Mouse (Mus musculus) embryonic facial prominence, embryonic 13.5 days (tissue): ENCODE results near the gene Slc12a5. TPM values are rescaled to one million over a fixed set of nuclear protein-coding genes. Genes with fewer than 3 reads are reported as not detected.

ENCODE experiments used
- ATAC-seq: fragments of 200-750 bp; cut with Nextera tagmentation; 2 replicates; pipeline ENCODE4 v1.8.0; 2017; ENCODE audit warnings: low read depth; ENCODE audit not compliant: insufficient number of reproducible peaks, insufficient read depth, low FRiP score, low TSS enrichment
- H3K27ac ChIP-seq: fragments of 300-500 bp; sonication (generic); 2 replicates; pipeline ENCODE4 v1.5.1; 2015; ENCODE audit warnings: moderate library complexity, mild to moderate bottlenecking, inconsistent platforms
- H3K27me3 ChIP-seq: fragments of 300-500 bp; sonication (generic); 2 replicates; pipeline ENCODE4 v1.6.1; 2015; ENCODE audit warnings: mild to moderate bottlenecking, inconsistent platforms
- H3K36me3 ChIP-seq: fragments of 300-500 bp; sonication (generic); 2 replicates; pipeline ENCODE4 v1.6.1; 2015; ENCODE audit warnings: mild to moderate bottlenecking, inconsistent platforms
- H3K4me1 ChIP-seq: fragments of 300-500 bp; sonication (generic); 2 replicates; pipeline ENCODE4 v1.6.1; 2015; ENCODE audit warnings: inconsistent platforms
- H3K4me2 ChIP-seq: fragments of 300-500 bp; sonication (generic); 2 replicates; pipeline ENCODE4 v1.6.1; 2015; ENCODE audit warnings: moderate library complexity, mild to moderate bottlenecking, inconsistent platforms
- H3K4me3 ChIP-seq: fragments of 300-500 bp; sonication (generic); 2 replicates; pipeline ENCODE4 v1.5.1; 2015; ENCODE audit warnings: mild to moderate bottlenecking, inconsistent platforms
- H3K9ac ChIP-seq: fragments of 300-500 bp; sonication (generic); 2 replicates; pipeline ENCODE4 v1.6.1; 2015; ENCODE audit warnings: mild to moderate bottlenecking, inconsistent platforms
- H3K9me3 ChIP-seq: fragments of 300-500 bp; sonication (generic); 2 replicates; pipeline ENCODE4 v1.6.1; 2016; ENCODE audit warnings: inconsistent platforms
- WGBS: fragments of 180-500 bp; shearing (Covaris S2); methylation state at CpG from one replicate; pipeline ENCODE4 v1.1.7; 2015; ENCODE audit warnings: mixed read lengths; 5-methylcytosine and 5-hydroxymethylcytosine counted together
- polyA plus RNA-seq: library from polyadenylated mRNA; unstranded; fragments of >200 nt; fragmentation: Nextera tagmentation; extraction: Ambion mirVana; gene quantifications from 2 replicates; pipeline ENCODE4 v1.2.1, GENCODE M21; 2015

The Slc12a5 gene
- polyA plus RNA-seq, 1 experiment from 2014 or later: 2.9 TPM

- Histone ChIP-seq H3K4me2 (no peak overlapping the region), H3K4me1 (no peaks in the 10 kb centered on the region), H3K9ac (no peak overlapping the region), H3K36me3 (peaks cover 100% of the 10 kb centered on the region), H3K27me3 (no peaks in the 10 kb centered on the region), H3K9me3 (no peaks in the 10 kb centered on the region), H3K4me3 (no peak overlapping the region), H3K27ac (no peak overlapping the region)
- 91% methylated on average over 4 of the region's 4 CpGs for WGBS
- no peak for ATAC-seq
Observed at GRCm38 (mm10) chr2:165006813-165007212, 46.2 kb downstream of the Slc12a5 start.

DNA sequence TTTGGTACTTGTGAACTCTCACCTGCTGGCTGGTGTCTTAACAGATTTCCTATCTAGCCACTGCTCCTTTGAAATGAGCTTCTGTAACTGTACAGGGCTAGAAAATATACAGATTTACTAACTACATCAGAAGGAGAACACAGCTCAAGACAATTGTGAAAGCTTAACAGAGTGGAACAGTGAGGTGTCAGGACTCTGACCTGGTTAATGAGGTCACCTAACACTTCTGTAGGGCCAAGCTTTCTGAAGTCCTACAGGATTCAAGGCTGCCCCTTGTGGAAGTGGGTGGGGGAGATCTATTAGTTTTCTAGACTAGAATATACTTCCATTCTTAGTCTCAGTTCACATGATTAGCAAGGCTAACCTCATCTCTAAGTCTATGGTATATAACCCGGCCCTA lies 47.4 kb downstream of the Slc12a5 start:
- no peak overlapping the region for H3K4me2 ChIP-seq
- H3K4me3 ChIP-seq: no peak overlapping the region
- ATAC-seq: no peak
- H3K36me3 ChIP-seq: peaks cover 100% of the 10 kb centered on the region
- H3K9ac ChIP-seq: no peak overlapping the region
- H3K27ac ChIP-seq: no peak overlapping the region
- no peaks in the 10 kb centered on the region for H3K27me3 ChIP-seq
- 97% methylated on average over 1 of the region's 1 CpGs for WGBS
- no peaks in the 10 kb centered on the region for H3K4me1 ChIP-seq
- H3K9me3 ChIP-seq: no peaks in the 10 kb centered on the region

- Histone ChIP-seq H3K9ac (no peak overlapping the region), H3K4me1 (no peaks in the 10 kb centered on the region), H3K27me3 (no peaks in the 10 kb centered on the region), H3K27ac (no peak overlapping the region), H3K4me3 (no peak overlapping the region), H3K4me2 (no peak overlapping the region), H3K36me3 (peaks cover 93% of the 10 kb centered on the region), H3K9me3 (no peaks in the 10 kb centered on the region)
- WGBS: 95% methylated on average over 14 of the region's 14 CpGs
- ATAC-seq: no peak
Observed at GRCm38 (mm10) chr2:165009161-165009560, 48.6 kb downstream of the Slc12a5 start.

GRCm38 (mm10) chr2:165009581-165009980 lies 49.0 kb downstream of the Slc12a5 start:
- peaks cover 92% of the 10 kb centered on the region for H3K36me3 ChIP-seq

GRCm38 (mm10) chr2:165010351-165010750 lies 49.7 kb downstream of the Slc12a5 start:
- no peak for ATAC-seq
- Histone ChIP-seq H3K9ac (no peak overlapping the region), H3K27ac (no peak overlapping the region), H3K9me3 (no peaks in the 10 kb centered on the region), H3K27me3 (no peaks in the 10 kb centered on the region), H3K36me3 (peaks cover 84% of the 10 kb centered on the region), H3K4me1 (no peaks in the 10 kb centered on the region), H3K4me2 (no peak overlapping the region), H3K4me3 (no peak overlapping the region)
- WGBS: 80% methylated on average over 10 of the region's 10 CpGs

More at GRCm38 (mm10) chr2:165009581-165009980, 49.0 kb downstream of the Slc12a5 start:
- H3K27me3 ChIP-seq: no peaks in the 10 kb centered on the region
- no peak overlapping the region for H3K9ac ChIP-seq
- H3K9me3 ChIP-seq: no peaks in the 10 kb centered on the region
- no peak for ATAC-seq
- no peak overlapping the region for H3K4me2 ChIP-seq
- 88% methylated on average over 2 of the region's 2 CpGs for WGBS
- H3K27ac ChIP-seq: no peak overlapping the region
- no peaks in the 10 kb centered on the region for H3K4me1 ChIP-seq
- no peak overlapping the region for H3K4me3 ChIP-seq

- Histone ChIP-seq H3K4me2 (no peak overlapping the region), H3K27ac (no peak overlapping the region), H3K9ac (no peak overlapping the region), H3K4me1 (peaks cover 15% of the 10 kb centered on the region), H3K36me3 (peaks cover 57% of the 10 kb centered on the region), H3K4me3 (no peak overlapping the region), H3K27me3 (no peaks in the 10 kb centered on the region), H3K9me3 (no peaks in the 10 kb centered on the region)
- ATAC-seq: no peak
- 93% methylated on average over 5 of the region's 5 CpGs for WGBS
Observed at GRCm38 (mm10) chr2:165014935-165015334, 54.3 kb downstream of the Slc12a5 start.

DNA sequence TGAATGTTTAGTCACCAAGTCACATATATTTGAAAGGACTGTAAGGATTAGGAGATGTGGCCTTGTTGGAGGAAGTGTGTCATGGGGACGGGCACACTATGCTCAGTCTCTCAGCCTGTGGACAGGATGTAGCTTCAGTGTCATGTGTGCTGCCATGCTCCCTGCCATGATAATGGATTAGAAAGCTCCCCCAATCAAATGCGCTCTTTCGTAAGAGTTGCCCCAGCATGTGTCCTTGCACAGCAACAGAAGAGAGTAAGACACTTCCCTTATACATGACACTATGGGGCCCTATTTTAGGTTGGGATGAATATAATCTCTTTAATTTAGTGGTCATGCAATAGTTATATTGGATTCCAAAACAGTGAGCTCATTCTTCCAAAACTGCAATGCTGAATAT lies 59.9 kb downstream of the Slc12a5 start:
- Histone ChIP-seq H3K27me3 (no peaks in the 10 kb centered on the region), H3K9ac (no peak overlapping the region), H3K4me3 (no peak overlapping the region), H3K4me2 (no peak overlapping the region), H3K27ac (no peak overlapping the region), H3K9me3 (no peaks in the 10 kb centered on the region), H3K36me3 (peaks cover 38% of the 10 kb centered on the region), H3K4me1 (peaks cover 15% of the 10 kb centered on the region)
- no peak for ATAC-seq
- WGBS: 92% methylated on average over 3 of the region's 3 CpGs

- Histone ChIP-seq H3K9ac (no peak overlapping the region), H3K27ac (no peak overlapping the region), H3K4me2 (no peak overlapping the region), H3K4me1 (peaks cover 12% of the 10 kb centered on the region), H3K4me3 (no peak overlapping the region), H3K9me3 (no peaks in the 10 kb centered on the region), H3K27me3 (no peaks in the 10 kb centered on the region), H3K36me3 (peaks cover 11% of the 10 kb centered on the region)
- WGBS: 69% methylated on average over 1 of the region's 1 CpGs
- ATAC-seq: no peak
Observed at GRCm38 (mm10) chr2:165027163-165027562, 66.6 kb downstream of the Slc12a5 start.

- no peak for ATAC-seq
- peak overlapping the region; percentile 86 for H3K4me2 ChIP-seq
- WGBS: 48% methylated on average over 3 of the region's 3 CpGs
Observed at GRCm38 (mm10) chr2:165032533-165032932, 71.9 kb downstream of the Slc12a5 start.

GRCm38 (mm10) chr2:165033306-165033705 lies 72.7 kb downstream of the Slc12a5 start:
- Histone ChIP-seq H3K36me3 (0 out of 2 replicates have a peak, but pooled peaks cover 3% of the 10 kb centered on the region), H3K9me3 (no peaks in the 10 kb centered on the region), H3K4me2 (peak overlapping the region; percentile 86), H3K27ac (no peak overlapping the region), H3K9ac (peak overlapping the region; percentile 98), H3K4me3 (peak overlapping the region; percentile 97), H3K4me1 (peaks cover 33% of the 10 kb centered on the region), H3K27me3 (no peaks in the 10 kb centered on the region)
- 39% methylated on average over 6 of the region's 6 CpGs for WGBS
- ATAC-seq: no peak

More at GRCm38 (mm10) chr2:165032533-165032932, 71.9 kb downstream of the Slc12a5 start:
- Histone ChIP-seq H3K9ac (no peak overlapping the region), H3K36me3 (0 out of 2 replicates have a peak, but pooled peaks cover 3% of the 10 kb centered on the region), H3K9me3 (no peaks in the 10 kb centered on the region), H3K4me3 (0 out of 2 replicates have a peak overlapping the region, but pooled peaks have one; percentile 7), H3K27me3 (no peaks in the 10 kb centered on the region), H3K4me1 (peaks cover 33% of the 10 kb centered on the region), H3K27ac (no peak overlapping the region)

DNA sequence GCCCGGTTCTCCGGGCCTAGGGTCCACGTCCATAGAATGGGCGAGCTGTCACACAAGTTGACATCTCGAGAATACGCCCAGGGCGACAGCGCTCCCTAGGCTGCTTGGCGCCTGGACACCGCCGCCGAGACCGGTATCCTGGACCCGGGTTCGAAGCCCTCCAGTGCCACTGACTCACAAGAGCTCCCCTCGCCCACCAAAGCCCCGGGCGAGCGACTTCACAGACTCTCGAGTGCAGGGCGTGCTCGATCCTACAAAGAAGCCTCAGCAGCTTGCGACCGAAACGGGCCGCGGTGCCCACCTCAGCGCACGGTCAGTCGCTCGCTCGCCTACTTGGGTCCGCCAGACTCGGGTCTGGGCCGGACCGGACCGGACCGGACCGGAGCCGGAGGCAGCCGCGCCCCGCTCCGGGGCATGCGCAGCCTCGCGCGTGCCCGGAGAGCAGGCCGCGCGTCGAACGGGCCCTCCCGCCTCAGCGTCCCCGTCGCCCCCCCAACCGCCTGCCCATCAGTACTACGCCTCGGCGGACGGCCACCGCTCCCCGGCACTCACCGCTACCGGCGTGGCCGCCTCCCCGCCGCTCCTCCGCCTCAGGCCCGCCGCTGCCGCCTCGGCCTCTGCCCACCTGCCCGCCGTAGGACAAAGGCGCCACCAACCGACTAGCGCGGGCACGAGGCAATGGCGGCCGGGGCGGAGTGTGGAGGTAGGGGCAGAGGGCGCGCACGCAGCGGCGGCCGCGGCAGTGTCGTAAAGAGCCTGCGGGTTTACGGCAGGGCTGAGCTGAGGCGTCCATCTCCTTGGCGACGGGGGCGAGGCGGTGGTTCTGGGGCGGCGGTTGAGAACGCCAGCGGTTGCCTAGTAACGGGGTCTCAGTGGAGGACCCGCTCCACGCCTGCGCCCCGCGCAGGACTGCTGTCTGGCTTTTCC lies 73.8 kb downstream of the Slc12a5 start, which contains the start of gene Ncoa5:
Ncoa5 (minus strand) TSS at position 737 of the 927 bp plus-strand sequence.
- Histone ChIP-seq H3K27ac (peak within 1 kb of the TSS; percentile 87), H3K27me3 (no peaks in the 10 kb centered on the region), H3K36me3 (0 out of 2 replicates have a peak, but pooled peaks cover 3% of the 10 kb centered on the region), H3K4me3 (peak within 1 kb of the TSS; percentile 97), H3K9me3 (no peaks in the 10 kb centered on the region), H3K4me2 (peak within 1 kb of the TSS; percentile 86), H3K4me1 (peaks cover 30% of the 10 kb centered on the region), H3K9ac (peak within 1 kb of the TSS; percentile 98)
- under 1% methylated on average over 109 of the region's 111 CpGs for WGBS
- peak; percentile 97 for ATAC-seq

GRCm38 (mm10) chr2:165035058-165035431 lies 74.4 kb downstream of the Slc12a5 start:
- H3K36me3 ChIP-seq: 0 out of 2 replicates have a peak, but pooled peaks cover 3% of the 10 kb centered on the region
- peak overlapping the region; percentile 97 for H3K4me3 ChIP-seq
- peak overlapping the region; percentile 86 for H3K4me2 ChIP-seq
- no peak for ATAC-seq
- WGBS: 32% methylated on average over 5 of the region's 5 CpGs
- no peaks in the 10 kb centered on the region for H3K27me3 ChIP-seq
- H3K9ac ChIP-seq: 0 out of 2 replicates have a peak overlapping the region, but pooled peaks have one; percentile 58
- peak overlapping the region; percentile 52 for H3K27ac ChIP-seq
- H3K9me3 ChIP-seq: no peaks in the 10 kb centered on the region
- H3K4me1 ChIP-seq: peaks cover 30% of the 10 kb centered on the region
